Mouse (Mus musculus): ENCODE results near the gene Arl15. TPM values are rescaled to one million over a fixed set of nuclear protein-coding genes. Genes with fewer than 3 reads are reported as not detected.

Gene Arl15
- polyA plus RNA-seq, 1 experiment from 2014 or later = 8.6 TPM

DNA sequence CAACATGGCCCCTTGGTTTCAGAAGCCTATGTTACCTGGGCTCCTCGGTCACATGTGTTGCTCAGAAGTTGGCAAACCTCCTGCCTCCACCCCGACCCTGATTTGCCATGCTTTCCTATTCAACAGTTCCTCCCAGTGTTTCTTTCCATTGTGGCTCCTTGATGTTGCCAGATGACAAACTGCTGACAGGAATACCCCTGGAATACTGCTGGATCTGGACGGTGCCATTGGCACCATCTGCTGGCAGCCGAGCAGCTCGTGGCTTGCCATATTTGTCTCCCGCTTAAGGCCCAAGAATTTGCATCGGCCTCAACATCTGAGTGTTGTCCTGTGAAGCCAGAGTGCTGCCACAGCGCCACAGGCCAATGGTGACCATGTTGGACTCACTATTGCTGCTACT is 348.5 kb downstream of the Arl15 start:
- H3K4me2 ChIP-seq (ENCODE audit: low read length) = no peak overlapping the region
- DNase-seq (ENCODE audit: low spot score) (no peak), ATAC-seq (replicated peaks; ENCODE audit: low FRiP score, low TSS enrichment, low read depth) (no peak)
- 85% methylated on average over 8 of the region's 8 CpGs for WGBS
- H3K9me3 ChIP-seq (ENCODE audit: control insufficient read depth, low read length) = no peaks in the 10 kb centered on the region
- no peak overlapping the region for H3K4me3 ChIP-seq (ENCODE audit: low read depth, low read length)
- H3K36me3 ChIP-seq (ENCODE audit: control insufficient read depth, insufficient read depth, low read length) = no peaks in the 10 kb centered on the region
- H3K4me1 ChIP-seq (replicated peaks; ENCODE audit: control insufficient read depth, insufficient read depth, low read length) = no peaks in the 10 kb centered on the region
- H3K27me3 ChIP-seq (replicated peaks; ENCODE audit: control insufficient read depth, insufficient read depth, low read length) = no peaks in the 10 kb centered on the region
- H3K9ac ChIP-seq (ENCODE audit: low read length) = no peak overlapping the region
- no peak overlapping the region for H3K27ac ChIP-seq (ENCODE audit: low read depth)

DNA sequence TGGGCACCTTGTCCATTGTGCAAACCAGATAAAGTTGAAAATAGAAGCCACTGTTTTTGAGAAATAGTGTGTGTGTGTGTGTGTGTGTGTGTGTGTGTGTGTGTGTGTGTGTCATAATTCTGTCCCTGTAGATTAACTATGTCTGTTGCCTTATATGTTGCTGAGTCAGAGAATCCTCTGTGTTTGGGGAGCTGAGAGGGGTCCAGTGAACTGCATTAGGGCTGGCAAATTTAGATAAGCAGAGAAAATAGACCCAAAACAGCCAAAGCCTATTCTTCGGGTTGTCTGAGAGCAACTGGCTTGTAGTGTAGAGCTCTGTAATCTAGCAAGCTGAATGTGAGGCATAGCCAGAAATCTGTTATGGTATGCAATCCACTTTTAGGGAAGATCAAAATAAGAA is 348.9 kb downstream of the Arl15 start:
- H3K27ac ChIP-seq (ENCODE audit: low read depth) = no peak overlapping the region
- H3K36me3 ChIP-seq (ENCODE audit: control insufficient read depth, insufficient read depth, low read length) = no peaks in the 10 kb centered on the region
- H3K4me2 ChIP-seq (ENCODE audit: low read length) = no peak overlapping the region
- H3K27me3 ChIP-seq (replicated peaks; ENCODE audit: control insufficient read depth, insufficient read depth, low read length) = no peaks in the 10 kb centered on the region
- DNase-seq (ENCODE audit: low spot score) (no peak), ATAC-seq (replicated peaks; ENCODE audit: low FRiP score, low TSS enrichment, low read depth) (no peak)
- no peaks in the 10 kb centered on the region for H3K9me3 ChIP-seq (ENCODE audit: control insufficient read depth, low read length)
- no peak overlapping the region for H3K9ac ChIP-seq (ENCODE audit: low read length)
- 85% methylated on average over 1 of the region's 1 CpGs for WGBS
- no peak overlapping the region for H3K4me3 ChIP-seq (ENCODE audit: low read depth, low read length)
- H3K4me1 ChIP-seq (replicated peaks; ENCODE audit: control insufficient read depth, insufficient read depth, low read length) = no peaks in the 10 kb centered on the region

DNA sequence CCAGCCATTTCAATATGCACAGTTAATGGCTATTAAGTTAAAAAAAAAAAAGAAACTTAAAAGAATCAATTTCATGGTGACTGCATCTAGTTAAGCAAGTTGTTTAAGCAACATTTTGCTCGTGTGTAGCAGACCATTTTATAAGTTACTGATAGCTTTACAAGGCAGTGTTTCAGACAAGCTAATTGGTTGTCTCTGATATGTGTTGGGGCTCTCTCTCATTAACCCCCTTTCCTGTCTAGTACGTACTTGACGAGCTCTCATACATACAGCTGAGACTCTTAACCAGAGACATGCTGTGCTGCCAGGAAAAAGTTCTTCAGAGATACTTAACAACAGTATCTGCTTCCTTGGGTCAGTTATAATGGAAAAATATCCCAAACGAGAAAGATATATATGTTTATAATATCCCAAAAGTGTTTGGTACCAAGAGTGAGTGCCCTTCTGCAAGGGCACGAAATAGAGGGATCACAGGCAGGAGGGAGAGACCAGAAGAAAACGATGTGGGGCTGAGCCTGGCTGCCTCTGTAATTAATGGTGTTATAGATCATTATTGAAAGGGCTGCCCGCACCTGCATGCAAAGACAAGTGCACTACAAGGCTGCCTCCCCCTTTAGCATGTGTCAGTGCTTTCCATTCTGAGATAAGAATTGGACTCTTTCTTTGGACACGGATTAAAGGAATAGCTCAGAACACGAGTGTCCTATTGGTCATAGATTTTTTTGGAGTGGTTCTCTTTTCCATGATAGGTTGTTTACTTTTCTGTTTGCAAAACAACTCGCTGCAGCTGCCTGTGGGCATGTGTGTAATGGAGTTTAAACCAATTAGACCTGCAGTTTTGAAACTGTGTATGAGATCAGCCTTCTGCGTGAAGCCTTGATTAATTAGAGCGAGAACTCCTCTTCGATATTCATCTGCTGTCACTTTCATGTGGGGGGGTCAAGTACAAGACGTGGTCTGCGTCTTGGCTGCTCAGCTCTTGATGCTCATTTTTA is 350.0 kb downstream of the Arl15 start:
- ATAC-seq (replicated peaks; ENCODE audit: low FRiP score, low TSS enrichment, low read depth) = no peak
- no peak for DNase-seq (ENCODE audit: low spot score)

GRCm38 (mm10) chr13:114145249-114145648 is 350.9 kb downstream of the Arl15 start:
- WGBS = 93% methylated on average over 8 of the region's 8 CpGs
- H3K4me1 ChIP-seq (replicated peaks; ENCODE audit: control insufficient read depth, insufficient read depth, low read length) = no peaks in the 10 kb centered on the region; the same call in 1 of the 2 replicates
- H3K9ac ChIP-seq (ENCODE audit: low read length) = no peak overlapping the region
- no peak overlapping the region for H3K4me3 ChIP-seq (ENCODE audit: low read depth, low read length)
- no peak overlapping the region for H3K4me2 ChIP-seq (ENCODE audit: low read length)
- ATAC-seq (replicated peaks; ENCODE audit: low FRiP score, low TSS enrichment, low read depth) = no peak
- H3K27me3 ChIP-seq (replicated peaks; ENCODE audit: control insufficient read depth, insufficient read depth, low read length) = no peaks in the 10 kb centered on the region
- no peak for DNase-seq (ENCODE audit: low spot score)
- H3K36me3 ChIP-seq (ENCODE audit: control insufficient read depth, insufficient read depth, low read length) = no peaks in the 10 kb centered on the region
- H3K27ac ChIP-seq (ENCODE audit: low read depth) = no peak overlapping the region
- no peaks in the 10 kb centered on the region for H3K9me3 ChIP-seq (ENCODE audit: control insufficient read depth, low read length)

More for the DNA sequence above, 350.0 kb downstream of the Arl15 start:
- H3K4me1 ChIP-seq (replicated peaks; ENCODE audit: control insufficient read depth, insufficient read depth, low read length) = no peaks in the 10 kb centered on the region
- H3K4me3 ChIP-seq (ENCODE audit: low read depth, low read length) = no peak overlapping the region
- no peaks in the 10 kb centered on the region for H3K27me3 ChIP-seq (replicated peaks; ENCODE audit: control insufficient read depth, insufficient read depth, low read length)
- 61% methylated on average over 15 of the region's 15 CpGs for WGBS
- H3K4me2 ChIP-seq (ENCODE audit: low read length) = no peak overlapping the region
- no peak overlapping the region for H3K9ac ChIP-seq (ENCODE audit: low read length)
- H3K27ac ChIP-seq (ENCODE audit: low read depth) = no peak overlapping the region
- H3K9me3 ChIP-seq (ENCODE audit: control insufficient read depth, low read length) = no peaks in the 10 kb centered on the region
- no peaks in the 10 kb centered on the region for H3K36me3 ChIP-seq (ENCODE audit: control insufficient read depth, insufficient read depth, low read length)

GRCm38 (mm10) chr13:114150856-114151697 is 356.8 kb downstream of the Arl15 start:
- WGBS = 77% methylated on average over 16 of the region's 16 CpGs
- no peaks in the 10 kb centered on the region for H3K9me3 ChIP-seq (ENCODE audit: control insufficient read depth, low read length)
- no peak overlapping the region for H3K9ac ChIP-seq (ENCODE audit: low read length)
- H3K27ac ChIP-seq (ENCODE audit: low read depth) = no peak overlapping the region
- H3K36me3 ChIP-seq (ENCODE audit: control insufficient read depth, insufficient read depth, low read length) = no peaks in the 10 kb centered on the region
- H3K27me3 ChIP-seq (replicated peaks; ENCODE audit: control insufficient read depth, insufficient read depth, low read length) = no peaks in the 10 kb centered on the region
- ATAC-seq (replicated peaks; ENCODE audit: low FRiP score, low TSS enrichment, low read depth) (no peak), DNase-seq (ENCODE audit: low spot score) (no peak)
- H3K4me3 ChIP-seq (ENCODE audit: low read depth, low read length) = no peak overlapping the region
- H3K4me2 ChIP-seq (ENCODE audit: low read length) = no peak overlapping the region
- peaks cover 3% of the 10 kb centered on the region; the same call in 1 of the 2 replicates for H3K4me1 ChIP-seq (replicated peaks; ENCODE audit: control insufficient read depth, insufficient read depth, low read length)

GRCm38 (mm10) chr13:114151698-114152069 is 357.4 kb downstream of the Arl15 start:
- no peak for DNase-seq (ENCODE audit: low spot score)
- no peaks in the 10 kb centered on the region for H3K9me3 ChIP-seq (ENCODE audit: control insufficient read depth, low read length)
- WGBS = 71% methylated on average over 10 of the region's 10 CpGs
- ATAC-seq (replicated peaks; ENCODE audit: low FRiP score, low TSS enrichment, low read depth) = no peak
- H3K36me3 ChIP-seq (ENCODE audit: control insufficient read depth, insufficient read depth, low read length) = no peaks in the 10 kb centered on the region
- H3K4me1 ChIP-seq (replicated peaks; ENCODE audit: control insufficient read depth, insufficient read depth, low read length) = peaks cover 3% of the 10 kb centered on the region; the same call in 1 of the 2 replicates
- no peak overlapping the region for H3K4me2 ChIP-seq (ENCODE audit: low read length)
- H3K4me3 ChIP-seq (ENCODE audit: low read depth, low read length) = no peak overlapping the region
- no peaks in the 10 kb centered on the region for H3K27me3 ChIP-seq (replicated peaks; ENCODE audit: control insufficient read depth, insufficient read depth, low read length)
- no peak overlapping the region for H3K9ac ChIP-seq (ENCODE audit: low read length)
- H3K27ac ChIP-seq (ENCODE audit: low read depth) = no peak overlapping the region

DNA sequence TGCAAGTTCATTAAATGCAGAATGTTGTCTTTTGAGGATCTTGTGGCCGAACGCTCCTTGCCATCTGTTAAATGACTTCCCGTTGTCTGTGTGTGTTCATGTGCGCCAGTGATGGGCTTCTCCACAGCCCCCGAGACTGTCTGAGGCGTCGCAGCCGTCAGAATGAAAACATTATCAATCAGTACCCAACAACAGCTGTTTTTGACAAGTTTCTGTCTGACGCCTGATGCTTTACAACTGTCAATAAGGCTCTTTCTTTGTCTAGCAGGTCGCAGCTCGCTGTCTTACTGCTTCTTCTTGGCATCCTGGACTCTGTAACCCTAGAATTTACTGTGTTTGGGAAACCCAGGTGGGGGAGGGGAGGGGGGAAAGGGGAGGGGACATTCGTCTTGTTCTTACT is 362.4 kb downstream of the Arl15 start:
- Histone ChIP-seq H3K4me3 (ENCODE audit: low read depth, low read length) (no peak overlapping the region), H3K9ac (ENCODE audit: low read length) (no peak overlapping the region), H3K27me3 (replicated peaks; ENCODE audit: control insufficient read depth, insufficient read depth, low read length) (no peaks in the 10 kb centered on the region), H3K36me3 (ENCODE audit: control insufficient read depth, insufficient read depth, low read length) (no peaks in the 10 kb centered on the region), H3K9me3 (ENCODE audit: control insufficient read depth, low read length) (no peaks in the 10 kb centered on the region), H3K27ac (ENCODE audit: low read depth) (no peak overlapping the region), H3K4me2 (ENCODE audit: low read length) (no peak overlapping the region), H3K4me1 (replicated peaks; ENCODE audit: control insufficient read depth, insufficient read depth, low read length) (no peaks in the 10 kb centered on the region; the same call in 1 of the 2 replicates)
- 34% methylated on average over 12 of the region's 12 CpGs for WGBS
- ATAC-seq (replicated peaks; ENCODE audit: low FRiP score, low TSS enrichment, low read depth) (no peak), DNase-seq (ENCODE audit: low spot score) (peak; percentile 49)

GRCm38 (mm10) chr13:114158111-114158730 is 363.9 kb downstream of the Arl15 start:
- Histone ChIP-seq H3K9ac (ENCODE audit: low read length) (no peak overlapping the region), H3K9me3 (ENCODE audit: control insufficient read depth, low read length) (no peaks in the 10 kb centered on the region), H3K36me3 (ENCODE audit: control insufficient read depth, insufficient read depth, low read length) (no peaks in the 10 kb centered on the region), H3K27ac (ENCODE audit: low read depth) (no peak overlapping the region), H3K4me3 (ENCODE audit: low read depth, low read length) (no peak overlapping the region), H3K4me2 (ENCODE audit: low read length) (no peak overlapping the region), H3K27me3 (replicated peaks; ENCODE audit: control insufficient read depth, insufficient read depth, low read length) (no peaks in the 10 kb centered on the region), H3K4me1 (replicated peaks; ENCODE audit: control insufficient read depth, insufficient read depth, low read length) (peaks cover 3% of the 10 kb centered on the region; the same call in 1 of the 2 replicates)
- WGBS = 87% methylated on average over 9 of the region's 9 CpGs
- DNase-seq (ENCODE audit: low spot score) (peak; percentile 39), ATAC-seq (replicated peaks; ENCODE audit: low FRiP score, low TSS enrichment, low read depth) (no peak)

All from intestine, embryonic 14.5 days (tissue).